Mouse (Mus musculus): ENCODE results near the gene Glod4.

Gene Glod4

DNA sequence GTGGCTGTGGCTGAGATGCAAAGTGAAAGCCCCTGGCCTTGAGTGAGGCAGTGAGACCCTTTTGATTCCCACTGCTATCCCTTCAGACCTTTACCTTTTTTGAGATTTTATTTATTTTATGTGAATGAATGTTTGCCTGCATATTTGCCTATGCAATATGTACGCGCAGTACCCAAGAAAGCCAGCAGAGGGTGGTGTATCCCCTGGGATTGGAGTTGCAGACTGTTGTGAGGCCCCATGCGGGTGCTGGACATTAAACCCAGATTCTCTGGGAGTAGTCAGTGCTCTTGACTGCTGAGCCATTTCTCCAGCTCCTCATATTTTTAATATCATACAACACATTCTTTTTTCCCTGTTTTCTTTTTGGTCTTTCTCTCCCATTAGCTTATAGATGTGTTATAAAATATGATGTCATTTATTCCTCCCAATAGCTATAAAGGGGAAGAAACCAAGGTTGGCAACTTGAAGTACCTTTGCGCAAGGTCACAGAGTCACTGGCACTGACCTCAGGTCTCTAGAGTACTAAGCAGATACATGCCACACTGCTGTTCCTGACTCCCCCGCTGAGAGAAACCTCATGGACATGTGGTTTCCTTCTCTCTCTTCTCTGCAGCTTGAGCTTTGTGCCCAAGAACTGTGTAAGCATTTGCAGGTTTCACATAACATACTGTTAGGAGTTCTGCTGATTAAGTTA is 157.5 kb downstream of the Glod4 start:
- peak; percentile 58 for DNase-seq (ENCODE audit: low read depth, low spot score)

DNA sequence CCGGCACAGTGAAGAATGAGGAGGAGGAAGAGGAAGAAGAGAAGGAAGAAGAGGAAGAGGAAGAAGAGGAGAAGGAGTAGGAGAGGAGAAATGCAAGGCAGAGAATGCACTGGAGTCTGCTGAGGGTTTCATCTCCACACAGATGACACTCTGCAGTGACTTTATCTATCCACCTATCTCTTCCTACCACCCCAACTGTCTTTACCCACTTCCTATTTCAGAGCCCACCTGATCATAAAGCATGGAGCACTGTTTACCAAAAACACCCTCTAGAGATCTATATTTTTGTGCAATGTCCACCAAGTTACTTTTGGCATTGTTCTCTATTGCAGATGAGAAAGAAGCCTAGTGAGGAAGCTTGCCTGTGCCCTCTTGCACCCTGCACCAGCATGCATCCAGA is 158.6 kb downstream of the Glod4 start:
- no peak for DNase-seq (ENCODE audit: low read depth, low spot score)

DNA sequence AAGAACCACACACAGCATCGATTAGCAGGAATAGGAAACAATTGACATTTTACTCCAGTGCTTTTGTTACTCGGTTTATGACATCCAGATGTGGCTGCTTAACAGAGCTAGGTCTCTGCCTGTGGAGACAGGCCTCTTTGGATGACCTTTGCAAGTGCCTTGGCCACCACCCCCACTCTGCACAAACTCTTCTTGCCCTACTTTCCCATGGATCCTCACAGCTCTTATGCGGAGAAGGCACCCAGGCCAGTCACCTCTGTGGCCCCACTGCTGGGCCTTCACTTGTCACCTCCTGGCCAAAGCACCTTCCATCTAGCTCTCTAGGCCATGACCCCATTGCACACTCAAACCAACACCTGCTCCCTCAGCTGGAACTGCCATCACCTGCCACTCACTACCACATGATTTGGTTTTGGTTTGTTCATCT is 159.6 kb downstream of the Glod4 start:
- DNase-seq (ENCODE audit: low read depth, low spot score): no peak

DNA sequence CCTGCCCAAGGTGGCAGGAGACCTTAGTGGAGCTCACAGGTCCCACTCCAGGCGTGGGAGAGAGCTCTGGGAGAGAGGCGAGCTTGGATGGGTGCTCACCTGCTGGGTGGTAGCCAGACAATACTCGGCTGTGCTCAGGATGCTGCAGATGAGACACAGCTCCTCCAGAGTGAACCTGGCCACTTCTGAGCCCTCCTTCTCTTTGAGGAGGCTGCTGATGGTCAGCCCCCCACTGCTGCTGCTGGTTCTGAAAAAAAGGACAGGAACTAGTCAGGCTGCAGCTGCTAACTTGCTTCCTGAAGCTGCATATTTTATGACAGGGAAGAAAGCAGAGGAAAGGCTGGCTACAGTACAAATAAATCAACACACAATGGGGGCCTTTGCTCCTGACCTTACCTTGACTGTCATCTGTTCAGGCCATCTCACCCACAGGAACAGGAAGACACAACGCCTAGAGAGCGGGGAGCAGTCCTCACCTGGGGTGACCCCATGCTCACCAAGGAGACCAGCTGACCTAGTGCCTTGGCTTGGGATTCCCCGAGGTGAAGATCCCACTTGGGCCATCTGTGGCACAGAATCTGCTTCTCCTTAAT is 162.4 kb downstream of the Glod4 start:
- no peak for DNase-seq (ENCODE audit: low read depth, low spot score)

DNA sequence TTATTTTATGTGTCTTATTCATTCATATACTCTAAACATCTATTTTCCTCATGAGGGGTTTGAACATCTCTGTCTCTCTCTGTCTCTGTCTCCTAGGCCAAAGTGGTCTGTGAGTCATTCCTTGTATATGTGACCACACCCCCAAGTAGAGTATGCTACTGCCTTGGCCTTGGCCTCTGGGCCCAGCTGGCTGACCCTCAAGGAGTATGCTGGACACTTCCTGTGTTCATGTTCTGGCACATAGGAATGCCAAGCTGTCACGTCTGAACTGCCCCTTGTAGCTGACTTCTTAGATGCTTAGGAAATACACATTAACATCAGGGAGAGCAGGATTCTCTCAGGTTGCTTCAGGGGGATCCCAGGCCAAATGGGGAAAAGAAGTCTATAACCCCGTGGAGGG is 163.2 kb downstream of the Glod4 start:
- DNase-seq (ENCODE audit: low read depth, low spot score): peak; percentile 78

DNA sequence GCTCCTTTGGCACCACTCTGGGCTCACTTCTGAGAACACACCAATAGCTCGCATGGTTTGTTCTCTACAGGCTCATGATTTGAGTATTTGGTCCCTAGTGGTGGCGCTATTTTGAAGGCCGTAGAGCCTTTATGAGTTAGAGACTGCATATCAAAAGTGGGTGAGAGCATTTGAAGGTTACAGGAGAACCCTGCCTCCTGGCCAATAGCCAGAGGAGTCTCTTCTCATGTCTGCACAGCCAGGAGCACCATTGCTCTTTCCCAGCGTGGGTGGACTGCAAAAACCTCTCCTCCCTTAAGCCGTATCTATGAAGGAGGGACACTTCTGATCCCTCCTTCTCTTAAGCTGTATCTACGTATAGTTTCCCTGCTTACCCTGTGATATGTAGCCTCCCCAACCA is 166.2 kb downstream of the Glod4 start:
- no peak for DNase-seq (ENCODE audit: low read depth, low spot score)

DNA sequence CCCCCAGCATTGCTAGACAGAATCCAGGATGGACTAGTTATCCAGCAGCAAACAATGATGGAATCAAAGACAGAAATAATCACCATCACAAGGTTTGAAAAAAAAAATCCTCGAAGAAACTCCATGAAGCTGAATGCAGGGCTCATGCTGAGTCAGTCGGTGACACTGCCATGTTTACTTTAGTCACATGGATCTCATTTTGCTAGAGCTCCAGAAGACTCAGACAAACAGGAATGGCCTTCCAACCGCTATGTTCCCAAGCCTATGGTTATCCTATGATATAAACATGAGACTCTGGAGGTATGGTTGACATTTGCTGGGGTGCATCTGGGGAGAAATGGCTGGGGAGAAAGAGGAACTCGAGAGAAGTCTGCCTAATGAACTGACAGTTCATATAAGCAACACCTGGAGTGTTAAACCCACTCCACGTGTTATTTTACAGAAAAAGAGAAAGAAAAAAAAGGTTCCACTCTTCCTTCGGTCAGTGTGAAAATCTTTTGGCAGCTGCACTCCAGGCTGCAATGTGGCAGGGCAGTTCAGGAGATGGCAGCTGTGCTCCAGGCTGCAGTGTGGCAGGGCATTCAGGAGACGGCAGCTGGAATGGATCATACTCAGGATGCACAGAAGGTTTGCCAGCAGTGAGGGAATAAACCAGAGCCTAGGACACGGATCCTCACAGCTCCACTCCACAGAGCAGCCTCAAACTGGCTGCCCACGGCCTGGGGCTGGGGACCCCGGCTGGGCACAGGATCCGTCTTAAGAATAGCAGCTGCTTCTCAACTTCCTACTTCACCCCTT is 169.0 kb downstream of the Glod4 start:
- DNase-seq (ENCODE audit: low read depth, low spot score): peak; percentile 30

Measured in 3T3-L1 (cell line).